Mouse (Mus musculus) forebrain, embryonic 14.5 days (tissue): ENCODE measurements around the gene Rnf150. TPM values are rescaled to one million over a fixed set of nuclear protein-coding genes. Genes with fewer than 3 reads are reported as not detected.

ENCODE experiments used
- ATAC-seq: fragments of 200-750 bp; cut with Nextera tagmentation; 2 replicates; pipeline ENCODE4 v1.8.0; 2017; ENCODE audit warnings: mild to moderate bottlenecking, moderate library complexity
- DNase-seq: peaks from one replicate; pipeline ENCODE4 v3.0.0-alpha.2; 2015; ENCODE audit warnings: low spot score
- H3K27ac ChIP-seq: fragments of 300-500 bp; sonication (generic); 2 replicates; pipeline ENCODE4 v1.5.1; 2014; ENCODE audit warnings: low read depth, mild to moderate bottlenecking, control low read depth, low read length, moderate library complexity
- H3K27me3 ChIP-seq: fragments of 300-500 bp; sonication (generic); replicated peaks from 2 replicates; pipeline ENCODE4 v1.6.1; 2014; ENCODE audit warnings: low read length, control low read depth, mixed read lengths; ENCODE audit not compliant: control insufficient read depth, insufficient read depth
- H3K36me3 ChIP-seq: fragments of 300-500 bp; sonication (generic); 2 replicates; pipeline ENCODE4 v1.6.1; 2014; ENCODE audit warnings: low read length, control low read depth; ENCODE audit not compliant: control insufficient read depth, insufficient read depth
- H3K4me1 ChIP-seq: fragments of 300-500 bp; sonication (generic); 2 replicates; pipeline ENCODE4 v1.6.1; 2014; ENCODE audit warnings: antibody characterized with exemption, low read length, control low read depth; ENCODE audit not compliant: control insufficient read depth, insufficient read depth
- H3K4me2 ChIP-seq: fragments of 300-500 bp; sonication (generic); 2 replicates; pipeline ENCODE4 v1.6.1; 2014; ENCODE audit warnings: mild to moderate bottlenecking, control low read depth, low read length
- H3K4me3 ChIP-seq: fragments of 300-500 bp; sonication (generic); 2 replicates; pipeline ENCODE4 v1.5.1; 2014; ENCODE audit warnings: low read depth, low read length, control low read depth
- H3K9ac ChIP-seq: fragments of 300-500 bp; sonication (generic); 2 replicates; pipeline ENCODE4 v1.6.1; 2014; ENCODE audit warnings: mild to moderate bottlenecking, low read length, control low read depth, moderate library complexity
- H3K9me3 ChIP-seq: fragments of 300-500 bp; sonication (generic); replicated peaks from 2 replicates; pipeline ENCODE4 v1.6.1; 2016; ENCODE audit warnings: low read length, control low read depth, mixed read lengths; ENCODE audit not compliant: control insufficient read depth
- WGBS: fragments of 180-500 bp; shearing (Covaris S2); extraction: QIAGEN DNeasy Blood & Tissue Kit; methylation state at CpG from one replicate; pipeline ENCODE4 v1.1.7; 2014; 5-methylcytosine and 5-hydroxymethylcytosine counted together
- polyA plus RNA-seq: library from polyadenylated mRNA; unstranded; fragments of >200 nt; fragmentation: Nextera tagmentation; extraction: Ambion mirVana; gene quantifications from 2 replicates; pipeline ENCODE4 v1.2.1, GENCODE M21; 2014

Rnf150 gene
- polyA plus RNA-seq, 1 experiment from 2014 or later: 0.89 TPM

DNA sequence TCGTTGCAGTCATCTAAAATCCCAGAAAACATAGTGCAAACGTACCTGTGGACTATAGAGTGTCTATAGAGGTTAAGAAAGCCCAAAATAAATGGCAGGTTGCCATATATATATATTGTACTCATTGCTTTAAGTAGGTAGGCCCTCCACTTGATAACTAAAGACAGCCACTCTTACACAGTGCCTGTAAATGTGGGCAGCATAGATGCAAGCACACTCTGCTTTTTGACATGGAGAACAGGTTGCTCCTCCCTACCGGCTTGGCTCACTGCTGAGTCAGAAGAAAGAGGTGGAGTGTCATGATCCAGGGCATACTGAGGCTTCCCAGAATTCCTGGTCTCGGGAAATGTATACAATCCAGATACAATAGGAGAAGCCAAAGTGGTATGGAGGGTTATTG, 37.8 kb downstream of the Rnf150 start:
- WGBS: 76% methylated on average over 4 of the region's 4 CpGs
- ATAC-seq: no peak

GRCm38 (mm10) chr8:82901549-82902138, 38.5 kb downstream of the Rnf150 start:
- ATAC-seq (no peak), DNase-seq (peak; percentile 37)
- Histone ChIP-seq H3K4me2 (no peak overlapping the region), H3K27me3 (no peaks in the 10 kb centered on the region), H3K9ac (no peak overlapping the region), H3K27ac (no peak overlapping the region), H3K4me1 (no peaks in the 10 kb centered on the region), H3K9me3 (no peaks in the 10 kb centered on the region), H3K36me3 (no peaks in the 10 kb centered on the region), H3K4me3 (no peak overlapping the region)
- 40% methylated on average over 12 of the region's 12 CpGs for WGBS

More for the DNA sequence above, 37.8 kb downstream of the Rnf150 start:
- no peak overlapping the region for H3K4me2 ChIP-seq
- DNase-seq: no peak
- no peak overlapping the region for H3K9ac ChIP-seq
- no peaks in the 10 kb centered on the region for H3K36me3 ChIP-seq
- no peaks in the 10 kb centered on the region for H3K27me3 ChIP-seq
- no peak overlapping the region for H3K4me3 ChIP-seq
- H3K4me1 ChIP-seq: no peaks in the 10 kb centered on the region
- H3K27ac ChIP-seq: no peak overlapping the region
- H3K9me3 ChIP-seq: no peaks in the 10 kb centered on the region

DNA sequence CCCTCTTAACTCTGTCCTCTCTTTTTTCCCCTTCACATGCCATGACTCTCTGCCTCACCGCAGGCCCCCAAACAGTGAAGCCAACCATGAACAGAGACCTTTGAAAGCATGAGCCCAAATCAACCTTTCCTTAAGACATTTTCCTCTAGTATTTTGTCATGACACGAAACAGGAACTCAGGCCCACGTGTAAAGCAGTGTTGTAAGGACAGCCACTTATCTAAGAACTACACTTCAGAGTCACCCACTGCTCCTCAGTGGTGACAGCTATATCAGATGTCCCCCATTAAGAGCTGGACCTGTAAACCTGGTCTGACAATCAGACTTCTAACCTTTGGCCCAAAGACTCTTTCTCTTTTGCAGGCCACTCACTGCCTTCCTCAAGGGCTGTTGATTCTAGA, 40.3 kb downstream of the Rnf150 start:
- Histone ChIP-seq H3K27ac (no peak overlapping the region), H3K9me3 (no peaks in the 10 kb centered on the region), H3K4me2 (no peak overlapping the region), H3K4me1 (no peaks in the 10 kb centered on the region), H3K4me3 (no peak overlapping the region), H3K9ac (no peak overlapping the region), H3K36me3 (no peaks in the 10 kb centered on the region), H3K27me3 (no peaks in the 10 kb centered on the region)
- 88% methylated on average over 3 of the region's 3 CpGs for WGBS
- ATAC-seq (no peak), DNase-seq (no peak)

DNA sequence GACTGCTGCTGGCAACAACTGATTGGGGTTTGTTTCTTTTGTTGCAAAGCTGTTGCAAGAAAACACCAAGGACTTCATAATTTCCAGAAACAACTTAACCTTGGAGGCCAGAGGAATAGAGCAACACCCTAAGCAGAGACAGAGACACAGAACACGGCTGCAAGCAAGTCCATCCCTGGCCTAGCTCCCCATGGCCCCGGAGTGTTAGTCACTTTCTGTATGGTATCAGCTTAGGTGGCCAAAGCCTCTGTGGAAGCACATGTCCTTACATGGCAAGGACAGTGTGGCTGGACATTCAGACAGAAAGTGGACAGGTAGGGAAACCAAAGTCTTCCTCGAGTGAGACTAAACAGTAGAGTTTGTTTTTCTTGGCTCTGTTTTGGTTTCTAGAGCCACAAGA, 44.1 kb downstream of the Rnf150 start:
- 90% methylated on average over 3 of the region's 3 CpGs for WGBS
- no peaks in the 10 kb centered on the region for H3K36me3 ChIP-seq
- ATAC-seq (no peak), DNase-seq (no peak)
- no peak overlapping the region for H3K27ac ChIP-seq
- no peaks in the 10 kb centered on the region for H3K9me3 ChIP-seq
- H3K4me1 ChIP-seq: no peaks in the 10 kb centered on the region
- H3K9ac ChIP-seq: no peak overlapping the region
- H3K4me3 ChIP-seq: no peak overlapping the region
- no peaks in the 10 kb centered on the region for H3K27me3 ChIP-seq
- H3K4me2 ChIP-seq: no peak overlapping the region

- no peaks in the 10 kb centered on the region for H3K36me3 ChIP-seq
- H3K9me3 ChIP-seq: no peaks in the 10 kb centered on the region
- DNase-seq (no peak), ATAC-seq (no peak)
- no peaks in the 10 kb centered on the region for H3K27me3 ChIP-seq
- H3K9ac ChIP-seq: no peak overlapping the region
- H3K4me3 ChIP-seq: no peak overlapping the region
- no peaks in the 10 kb centered on the region for H3K4me1 ChIP-seq
- no peak overlapping the region for H3K27ac ChIP-seq
- H3K4me2 ChIP-seq: no peak overlapping the region
Observed at GRCm38 (mm10) chr8:82911436-82911835, 48.3 kb downstream of the Rnf150 start.

- Histone ChIP-seq H3K9ac (no peak overlapping the region), H3K27me3 (no peaks in the 10 kb centered on the region), H3K4me2 (no peak overlapping the region), H3K9me3 (no peaks in the 10 kb centered on the region), H3K27ac (no peak overlapping the region), H3K36me3 (no peaks in the 10 kb centered on the region), H3K4me1 (no peaks in the 10 kb centered on the region), H3K4me3 (no peak overlapping the region)
- DNase-seq (no peak), ATAC-seq (no peak)
- WGBS: 81% methylated on average over 4 of the region's 4 CpGs
Observed at GRCm38 (mm10) chr8:82912282-82912681, 49.1 kb downstream of the Rnf150 start.

DNA sequence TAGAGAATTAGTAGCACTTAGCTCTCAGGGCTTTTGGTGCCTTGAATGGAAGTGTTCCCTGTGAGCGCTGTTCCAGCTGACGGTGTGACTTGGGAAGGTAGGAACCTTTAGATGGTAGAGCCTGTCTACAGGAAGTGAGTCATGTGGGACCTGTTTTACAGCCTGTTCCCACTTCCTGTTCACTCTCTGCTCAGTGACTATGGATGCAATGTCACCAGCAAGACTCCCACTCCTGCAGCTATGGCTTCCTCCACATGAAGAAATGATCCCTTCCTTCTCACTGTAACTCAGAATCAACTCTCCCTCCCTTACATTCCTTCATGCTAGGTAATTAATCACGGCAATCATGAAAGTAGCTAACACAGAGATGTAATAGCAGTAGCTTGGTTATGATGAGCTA, 51.4 kb downstream of the Rnf150 start:
- Histone ChIP-seq H3K4me1 (no peaks in the 10 kb centered on the region), H3K4me3 (no peak overlapping the region), H3K27ac (no peak overlapping the region), H3K36me3 (no peaks in the 10 kb centered on the region), H3K9ac (no peak overlapping the region), H3K4me2 (no peak overlapping the region), H3K9me3 (no peaks in the 10 kb centered on the region), H3K27me3 (no peaks in the 10 kb centered on the region)
- 91% methylated on average over 3 of the region's 3 CpGs for WGBS
- no peak for DNase-seq
- ATAC-seq: no peak

DNA sequence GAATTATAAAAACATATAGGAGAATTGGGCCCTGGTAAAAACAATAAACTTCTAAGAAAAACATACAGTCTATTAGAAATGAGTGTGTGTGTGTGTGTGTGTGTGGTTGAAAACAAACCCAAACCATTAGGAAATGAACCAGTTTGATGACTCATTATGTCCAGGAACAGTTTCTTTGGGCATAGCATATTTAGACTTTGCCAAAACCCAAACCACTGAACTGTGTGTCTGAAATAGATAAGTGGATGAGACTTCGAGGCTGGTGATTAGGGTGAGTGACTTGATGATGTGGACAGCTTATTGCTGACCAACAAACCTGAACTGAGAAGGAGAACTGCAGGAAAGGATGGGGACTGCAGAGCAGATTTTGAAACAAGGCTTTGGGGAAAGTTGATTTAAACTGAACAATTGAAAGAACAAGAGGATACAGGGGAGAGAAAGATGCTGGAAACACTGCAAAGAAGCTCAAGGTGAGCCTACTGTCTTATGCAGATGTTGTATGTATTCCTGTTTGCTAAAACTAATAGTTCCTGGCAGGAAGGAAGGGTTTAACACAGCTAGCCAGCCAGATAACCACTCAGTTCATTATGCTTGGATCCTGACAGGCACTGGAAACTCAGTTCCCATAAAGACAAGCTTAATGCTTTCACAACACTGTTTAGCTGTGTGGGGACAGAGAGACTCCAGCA, 53.8 kb downstream of the Rnf150 start:
- H3K9ac ChIP-seq: no peak overlapping the region
- ATAC-seq (no peak), DNase-seq (no peak)
- H3K27me3 ChIP-seq: no peaks in the 10 kb centered on the region
- no peak overlapping the region for H3K4me3 ChIP-seq
- H3K4me1 ChIP-seq: no peaks in the 10 kb centered on the region
- no peaks in the 10 kb centered on the region for H3K36me3 ChIP-seq
- H3K9me3 ChIP-seq: no peaks in the 10 kb centered on the region
- H3K4me2 ChIP-seq: no peak overlapping the region
- H3K27ac ChIP-seq: no peak overlapping the region
- 68% methylated on average over 1 of the region's 1 CpGs for WGBS

GRCm38 (mm10) chr8:82917540-82918316, 54.6 kb downstream of the Rnf150 start:
- no peak overlapping the region for H3K27ac ChIP-seq
- H3K4me2 ChIP-seq: no peak overlapping the region
- ATAC-seq (no peak), DNase-seq (no peak)
- no peaks in the 10 kb centered on the region for H3K4me1 ChIP-seq
- no peak overlapping the region for H3K9ac ChIP-seq
- H3K36me3 ChIP-seq: no peaks in the 10 kb centered on the region
- no peaks in the 10 kb centered on the region for H3K9me3 ChIP-seq
- no peak overlapping the region for H3K4me3 ChIP-seq
- no peaks in the 10 kb centered on the region for H3K27me3 ChIP-seq
- 77% methylated on average over 5 of the region's 5 CpGs for WGBS
